Mouse (Mus musculus): ENCODE results near the gene Rtn1. TPM values are rescaled to one million over a fixed set of nuclear protein-coding genes. Genes with fewer than 3 reads are reported as not detected.

Rtn1 gene
- polyA plus RNA-seq (2014; fragmentation: Nextera tagmentation; extraction: Ambion mirVana), result 84.3 and 84.9 TPM in 2 replicates

DNA sequence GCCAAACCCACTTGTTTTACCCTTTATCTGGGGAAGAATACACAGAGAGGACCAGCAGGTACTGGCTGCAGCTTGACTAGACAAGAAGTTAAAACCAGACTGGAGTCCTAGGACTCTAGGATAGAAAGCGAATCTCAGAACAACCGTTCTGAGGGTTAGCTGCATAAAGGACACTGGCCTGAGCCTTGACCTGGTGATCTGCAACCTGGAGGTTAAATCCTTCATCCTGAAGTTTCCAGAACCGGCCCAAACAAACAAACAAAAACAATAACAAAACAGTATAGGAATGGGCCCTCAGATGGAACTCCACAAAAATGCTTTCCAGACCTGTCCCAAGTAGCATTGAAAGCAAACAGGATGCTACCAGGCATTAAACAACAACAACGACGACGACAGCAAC, at the start of gene Rtn1:
TSS of gene Rtn1 (minus strand) at position 101 of the 400 bp plus-strand sequence.
- WGBS, result 32% methylated on average over 6 of the region's 6 CpGs
- Histone ChIP-seq H3K36me3 (ENCODE audit: control insufficient read depth, insufficient read depth, low read length) (no peaks in the 10 kb centered on the region), H3K4me3 (ENCODE audit: low read depth, low read length) (peak within 1 kb of the TSS; percentile 64), H3K9ac (ENCODE audit: low read length) (peak within 1 kb of the TSS; percentile 20; the same call in 1 of the 2 replicates), H3K27me3 (replicated peaks; ENCODE audit: control insufficient read depth, insufficient read depth, low read length) (peaks cover 41% of the 10 kb centered on the region), H3K27ac (ENCODE audit: low read depth) (no peak within 1 kb of the TSS), H3K9me3 (ENCODE audit: control insufficient read depth, low read length) (no peaks in the 10 kb centered on the region), H3K4me2 (ENCODE audit: low read length) (peak within 1 kb of the TSS; percentile 96), H3K4me1 (replicated peaks; ENCODE audit: control insufficient read depth, insufficient read depth, low read length) (0 out of 2 replicates have a peak, but pooled peaks cover 3% of the 10 kb centered on the region)
- DNase-seq (ENCODE audit: low spot score), result no peak
- ATAC-seq (replicated peaks; ENCODE audit: low FRiP score, low TSS enrichment, low read depth), result no peak

DNA sequence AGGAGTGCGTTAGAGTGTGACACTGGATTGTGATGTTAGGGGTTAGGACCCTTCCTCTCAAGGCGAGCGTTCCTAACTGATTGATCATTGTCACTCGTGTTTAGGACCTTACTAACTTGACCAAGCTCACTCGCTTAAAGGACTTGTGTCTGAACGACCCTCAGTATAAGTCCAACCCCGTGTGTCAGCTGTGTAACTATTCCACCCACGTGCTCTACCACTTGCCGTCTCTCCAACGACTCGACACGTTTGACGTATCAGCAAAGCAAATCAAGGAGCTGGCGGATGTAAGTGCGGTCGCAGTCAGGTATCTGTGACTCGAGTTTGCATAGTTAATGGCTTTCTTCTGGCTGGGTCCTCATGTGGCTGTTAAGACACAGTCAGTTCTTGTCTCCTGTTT, 45.1 kb upstream of the Rtn1 start:
- Histone ChIP-seq H3K36me3 (ENCODE audit: control insufficient read depth, insufficient read depth, low read length) (no peaks in the 10 kb centered on the region), H3K27ac (ENCODE audit: low read depth) (no peak overlapping the region), H3K4me1 (replicated peaks; ENCODE audit: control insufficient read depth, insufficient read depth, low read length) (no peaks in the 10 kb centered on the region), H3K9ac (ENCODE audit: low read length) (no peak overlapping the region), H3K27me3 (replicated peaks; ENCODE audit: control insufficient read depth, insufficient read depth, low read length) (no peaks in the 10 kb centered on the region), H3K4me2 (ENCODE audit: low read length) (no peak overlapping the region), H3K4me3 (ENCODE audit: low read depth, low read length) (no peak overlapping the region), H3K9me3 (ENCODE audit: control insufficient read depth, low read length) (no peaks in the 10 kb centered on the region)
- WGBS, result 75% methylated on average over 17 of the region's 17 CpGs
- DNase-seq (ENCODE audit: low spot score) (no peak), ATAC-seq (replicated peaks; ENCODE audit: low FRiP score, low TSS enrichment, low read depth) (no peak)

DNA sequence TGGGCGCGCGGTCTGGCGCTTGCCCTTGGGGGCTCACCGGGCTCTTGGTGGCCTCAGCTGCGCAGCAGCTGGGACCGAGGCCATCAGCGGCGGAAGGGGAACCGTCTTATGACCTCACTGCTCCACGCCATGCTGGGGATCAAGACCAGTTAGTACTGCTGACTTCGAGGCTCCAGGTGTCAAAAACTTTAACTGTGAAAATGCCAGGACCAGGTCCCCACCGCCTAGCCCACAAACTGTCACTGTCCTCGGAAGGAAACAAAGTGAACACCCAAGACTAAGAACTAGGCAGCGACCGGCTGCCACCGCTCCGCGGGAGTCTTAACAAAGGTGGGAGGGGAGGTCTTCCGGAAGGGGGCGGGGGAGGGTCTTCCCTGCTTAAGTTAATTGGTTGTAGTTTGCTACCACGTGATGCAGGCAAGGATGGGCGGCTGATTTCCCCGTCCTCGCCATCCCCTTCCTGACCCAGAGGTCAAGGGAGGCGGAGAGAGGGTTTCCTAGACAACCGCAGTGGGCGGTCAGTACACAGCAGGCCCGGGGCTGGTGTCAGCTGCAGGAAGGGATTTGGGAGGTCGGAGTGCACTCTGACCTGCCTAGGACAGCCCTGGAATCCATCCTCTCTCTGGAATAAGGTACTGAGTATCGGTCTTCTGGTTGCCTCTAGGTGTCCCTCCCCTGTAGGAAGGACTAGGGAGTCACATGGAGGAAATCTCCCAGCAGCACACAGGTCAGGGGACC, 33.2 kb upstream of the Rtn1 start, which contains the start of gene Lrrc9:
TSS of gene Lrrc9 (plus strand) at position 28 of the 738 bp plus-strand sequence.
- peak; percentile 79 for DNase-seq (ENCODE audit: low spot score)
- no peak within 1 kb of the TSS for H3K27ac ChIP-seq (ENCODE audit: low read depth)
- H3K4me1 ChIP-seq (replicated peaks; ENCODE audit: control insufficient read depth, insufficient read depth, low read length), result 0 out of 2 replicates have a peak, but pooled peaks cover 4% of the 10 kb centered on the region
- no peaks in the 10 kb centered on the region for H3K36me3 ChIP-seq (ENCODE audit: control insufficient read depth, insufficient read depth, low read length)
- no peaks in the 10 kb centered on the region for H3K27me3 ChIP-seq (replicated peaks; ENCODE audit: control insufficient read depth, insufficient read depth, low read length)
- H3K4me2 ChIP-seq (ENCODE audit: low read length), result peak within 1 kb of the TSS; percentile 67
- peak; percentile 82 for ATAC-seq (replicated peaks; ENCODE audit: low FRiP score, low TSS enrichment, low read depth)
- WGBS, result under 1% methylated on average over 31 of the region's 31 CpGs
- peak within 1 kb of the TSS; percentile 29 for H3K9ac ChIP-seq (ENCODE audit: low read length)
- peak within 1 kb of the TSS; percentile 32 for H3K4me3 ChIP-seq (ENCODE audit: low read depth, low read length)
- H3K9me3 ChIP-seq (ENCODE audit: control insufficient read depth, low read length), result no peaks in the 10 kb centered on the region

DNA sequence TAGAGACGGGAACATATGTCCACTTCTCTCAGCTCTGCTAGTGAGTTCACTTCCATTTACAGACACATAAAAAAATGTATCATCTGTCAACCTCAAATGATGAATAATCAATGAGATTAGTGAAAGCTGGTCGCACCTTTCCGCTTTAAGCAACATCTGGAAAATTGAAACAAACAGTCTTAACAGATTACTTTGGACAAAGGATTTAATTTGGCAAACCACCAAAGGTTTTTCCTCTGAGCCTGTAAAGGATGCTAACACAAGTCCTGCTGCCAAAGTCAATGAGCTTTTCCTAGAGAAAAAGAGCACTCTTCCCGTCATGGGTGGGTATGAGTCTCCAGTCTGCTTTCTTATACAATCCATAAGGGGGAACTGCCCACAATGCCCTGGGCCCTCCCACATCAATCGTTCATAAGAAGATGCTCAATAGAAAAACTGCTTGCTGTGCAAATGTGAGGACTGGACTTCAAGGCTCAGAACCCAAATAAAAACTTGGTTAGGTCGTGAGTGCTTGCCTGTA, 30.2 kb upstream of the Rtn1 start:
- 80% methylated on average over 6 of the region's 6 CpGs for WGBS
- Histone ChIP-seq H3K27me3 (replicated peaks; ENCODE audit: control insufficient read depth, insufficient read depth, low read length) (no peaks in the 10 kb centered on the region), H3K36me3 (ENCODE audit: control insufficient read depth, insufficient read depth, low read length) (no peaks in the 10 kb centered on the region), H3K9ac (ENCODE audit: low read length) (no peak overlapping the region), H3K4me2 (ENCODE audit: low read length) (no peak overlapping the region), H3K4me1 (replicated peaks; ENCODE audit: control insufficient read depth, insufficient read depth, low read length) (0 out of 2 replicates have a peak, but pooled peaks cover 4% of the 10 kb centered on the region), H3K9me3 (ENCODE audit: control insufficient read depth, low read length) (no peaks in the 10 kb centered on the region), H3K27ac (ENCODE audit: low read depth) (no peak overlapping the region), H3K4me3 (ENCODE audit: low read depth, low read length) (no peak overlapping the region)
- DNase-seq (ENCODE audit: low spot score), result no peak
- no peak for ATAC-seq (replicated peaks; ENCODE audit: low FRiP score, low TSS enrichment, low read depth)

DNA sequence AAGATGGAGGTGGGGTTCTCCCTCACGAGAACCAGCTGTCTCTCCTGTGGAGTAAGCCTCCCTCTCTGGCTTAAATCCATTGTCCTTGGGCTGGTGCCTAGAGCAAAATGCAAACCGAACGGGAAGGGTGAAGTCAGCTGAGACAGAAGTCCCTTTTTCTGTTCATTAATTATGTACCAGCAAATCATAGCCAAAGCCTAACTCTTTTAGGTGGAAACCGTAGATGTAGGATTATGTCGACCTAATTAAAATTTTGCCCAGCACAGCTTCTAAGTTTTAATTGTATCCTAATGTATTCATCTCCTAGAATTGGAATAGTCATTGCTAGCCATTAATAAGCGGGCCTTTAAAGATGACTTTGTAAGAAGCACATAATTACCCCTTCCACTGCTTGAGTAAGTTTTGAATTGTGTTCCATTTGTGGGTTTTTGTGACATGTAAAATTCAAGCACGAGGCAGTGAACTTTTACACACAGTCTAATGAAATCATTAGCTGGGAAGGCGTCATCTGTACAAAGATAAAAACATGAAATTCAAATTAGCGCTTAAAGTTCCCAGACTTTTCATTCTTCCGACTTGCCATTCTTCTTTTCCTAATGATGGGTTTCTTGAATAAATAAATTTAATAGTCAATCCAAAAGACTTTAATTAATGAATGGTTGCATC, 29.0 kb upstream of the Rtn1 start:
- Histone ChIP-seq H3K4me1 (replicated peaks; ENCODE audit: control insufficient read depth, insufficient read depth, low read length) (0 out of 2 replicates have a peak, but pooled peaks cover 4% of the 10 kb centered on the region), H3K27ac (ENCODE audit: low read depth) (no peak overlapping the region), H3K4me2 (ENCODE audit: low read length) (no peak overlapping the region), H3K27me3 (replicated peaks; ENCODE audit: control insufficient read depth, insufficient read depth, low read length) (no peaks in the 10 kb centered on the region), H3K36me3 (ENCODE audit: control insufficient read depth, insufficient read depth, low read length) (no peaks in the 10 kb centered on the region), H3K9ac (ENCODE audit: low read length) (no peak overlapping the region), H3K9me3 (ENCODE audit: control insufficient read depth, low read length) (no peaks in the 10 kb centered on the region), H3K4me3 (ENCODE audit: low read depth, low read length) (no peak overlapping the region)
- DNase-seq (ENCODE audit: low spot score) (no peak), ATAC-seq (replicated peaks; ENCODE audit: low FRiP score, low TSS enrichment, low read depth) (no peak)
- 78% methylated on average over 10 of the region's 10 CpGs for WGBS

DNA sequence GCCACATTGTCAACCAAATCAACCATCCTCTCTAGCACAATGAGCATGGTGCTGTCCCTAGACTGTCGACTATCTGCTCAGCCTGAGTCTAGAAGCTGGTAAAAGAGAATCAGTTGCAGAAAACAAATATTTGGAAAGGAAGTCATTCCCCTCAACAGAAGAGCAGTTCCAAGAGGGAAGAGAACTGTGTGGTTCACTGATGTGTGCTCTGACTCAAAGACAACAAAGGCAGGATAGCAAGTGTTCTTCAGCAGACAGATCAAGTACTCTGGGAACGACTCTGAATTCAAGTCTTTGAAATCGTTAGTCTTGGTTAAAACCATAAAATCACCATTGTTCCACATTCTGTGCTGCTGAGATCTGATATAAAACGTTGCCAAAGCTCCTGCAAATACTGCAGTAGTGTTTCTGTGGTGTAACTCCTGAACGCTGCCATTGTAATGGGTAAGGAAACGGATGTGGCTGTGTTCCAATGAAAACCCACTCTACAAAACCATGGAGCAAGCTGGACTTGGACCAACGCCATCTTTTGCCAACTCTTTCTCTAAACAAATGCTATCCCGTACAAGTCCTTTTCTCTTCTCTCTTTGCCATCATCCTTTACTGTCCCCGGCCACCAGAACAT, 24.5 kb upstream of the Rtn1 start:
- no peak for ATAC-seq (replicated peaks; ENCODE audit: low FRiP score, low TSS enrichment, low read depth)
- DNase-seq (ENCODE audit: low spot score), result no peak
- whole genome bisulfite sequencing, result 72% methylated on average over 9 of the region's 9 CpGs
- no peak overlapping the region for H3K4me2 ChIP-seq (ENCODE audit: low read length)
- H3K36me3 ChIP-seq (ENCODE audit: control insufficient read depth, insufficient read depth, low read length), result no peaks in the 10 kb centered on the region
- H3K4me1 ChIP-seq (replicated peaks; ENCODE audit: control insufficient read depth, insufficient read depth, low read length), result no peaks in the 10 kb centered on the region
- no peak overlapping the region for H3K9ac ChIP-seq (ENCODE audit: low read length)
- H3K4me3 ChIP-seq (ENCODE audit: low read depth, low read length), result no peak overlapping the region
- no peaks in the 10 kb centered on the region for H3K9me3 ChIP-seq (ENCODE audit: control insufficient read depth, low read length)
- H3K27ac ChIP-seq (ENCODE audit: low read depth), result no peak overlapping the region
- no peaks in the 10 kb centered on the region for H3K27me3 ChIP-seq (replicated peaks; ENCODE audit: control insufficient read depth, insufficient read depth, low read length)

DNA sequence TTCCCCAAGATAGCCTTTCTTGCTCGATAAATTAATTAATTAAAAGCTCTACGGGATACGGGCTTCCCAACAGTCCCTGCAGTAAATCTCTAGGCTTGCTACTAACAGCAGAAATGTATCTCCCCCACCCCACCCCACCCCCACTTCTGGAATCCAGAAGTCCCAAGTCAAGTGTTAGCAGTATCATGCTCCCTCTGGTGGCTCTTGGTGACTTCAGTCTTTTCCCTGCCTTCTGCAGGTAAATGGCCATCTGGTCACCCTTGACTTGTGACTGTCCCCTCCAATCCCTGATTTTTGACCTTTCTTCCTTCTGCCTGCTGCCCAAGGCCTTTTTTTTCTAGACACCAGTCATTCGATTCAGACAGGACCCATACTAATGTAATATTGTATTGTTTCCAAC, 23.4 kb upstream of the Rtn1 start:
- no peaks in the 10 kb centered on the region for H3K4me1 ChIP-seq (replicated peaks; ENCODE audit: control insufficient read depth, insufficient read depth, low read length)
- no peaks in the 10 kb centered on the region for H3K9me3 ChIP-seq (ENCODE audit: control insufficient read depth, low read length)
- H3K36me3 ChIP-seq (ENCODE audit: control insufficient read depth, insufficient read depth, low read length), result no peaks in the 10 kb centered on the region
- ATAC-seq (replicated peaks; ENCODE audit: low FRiP score, low TSS enrichment, low read depth) (no peak), DNase-seq (ENCODE audit: low spot score) (no peak)
- H3K4me3 ChIP-seq (ENCODE audit: low read depth, low read length), result no peak overlapping the region
- H3K27me3 ChIP-seq (replicated peaks; ENCODE audit: control insufficient read depth, insufficient read depth, low read length), result no peaks in the 10 kb centered on the region
- no peak overlapping the region for H3K27ac ChIP-seq (ENCODE audit: low read depth)
- H3K4me2 ChIP-seq (ENCODE audit: low read length), result no peak overlapping the region
- WGBS, result 78% methylated on average over 4 of the region's 4 CpGs
- H3K9ac ChIP-seq (ENCODE audit: low read length), result no peak overlapping the region

DNA sequence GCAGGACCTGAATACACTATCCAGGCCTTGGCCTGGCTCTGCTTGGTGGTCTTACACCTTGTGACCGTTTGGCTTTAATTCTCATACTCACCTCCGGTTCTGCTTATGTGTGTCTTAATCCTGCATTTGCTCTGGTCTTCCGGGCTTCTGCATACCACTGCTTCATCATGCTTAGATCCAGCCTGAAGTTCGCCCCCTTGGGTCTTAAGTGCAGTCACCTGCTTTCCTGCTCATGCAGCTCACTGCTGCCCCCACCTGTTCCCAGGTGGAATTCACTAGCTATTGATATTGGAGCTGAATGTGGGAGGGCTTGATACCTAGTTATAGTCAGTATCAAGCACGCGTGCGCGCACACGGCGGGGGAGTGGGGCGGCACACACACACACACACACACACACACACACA, 18.9 kb upstream of the Rtn1 start:
- H3K9ac ChIP-seq (ENCODE audit: low read length), result no peak overlapping the region
- 23% methylated on average over 11 of the region's 11 CpGs for WGBS
- no peak overlapping the region for H3K4me2 ChIP-seq (ENCODE audit: low read length)
- no peaks in the 10 kb centered on the region for H3K4me1 ChIP-seq (replicated peaks; ENCODE audit: control insufficient read depth, insufficient read depth, low read length)
- no peaks in the 10 kb centered on the region for H3K36me3 ChIP-seq (ENCODE audit: control insufficient read depth, insufficient read depth, low read length)
- no peaks in the 10 kb centered on the region for H3K27me3 ChIP-seq (replicated peaks; ENCODE audit: control insufficient read depth, insufficient read depth, low read length)
- H3K27ac ChIP-seq (ENCODE audit: low read depth), result no peak overlapping the region
- H3K4me3 ChIP-seq (ENCODE audit: low read depth, low read length), result no peak overlapping the region
- peak; percentile 79 for DNase-seq (ENCODE audit: low spot score)
- no peaks in the 10 kb centered on the region for H3K9me3 ChIP-seq (ENCODE audit: control insufficient read depth, low read length)
- 0 out of 2 replicates have a peak, but pooled peaks have one; percentile 32 for ATAC-seq (replicated peaks; ENCODE audit: low FRiP score, low TSS enrichment, low read depth)

Measured in intestine, embryonic 14.5 days (tissue).